Mouse (Mus musculus): Measurements from ENCODE around the gene Tusc2.

- TF ChIP-seq CTCF (conservative IDR thresholded peaks at IDR 0.05; ENCODE audit: low read length) (no peak), POU5F1 (IDR thresholded peaks at IDR 0.05; ENCODE audit: borderline replicate concordance, low read length) (no peak)
Observed at GRCm38 (mm10) chr9:107581584-107581983, 18.5 kb downstream of the Tusc2 start.

All from E14TG2a.4 (cell line).